Mouse (Mus musculus) forebrain, embryonic 14.5 days (tissue): Measurements from ENCODE around the gene Cachd1. TPM values are rescaled to one million over a fixed set of nuclear protein-coding genes. Genes with fewer than 3 reads are reported as not detected.
A peak's percentile ranks its signal among the peaks of the same experiment; 100 is the strongest.

Source experiments
- ATAC-seq: fragments of 200-750 bp; cut with Nextera tagmentation; 2 replicates; pipeline ENCODE4 v1.8.0; 2017; ENCODE audit warnings: mild to moderate bottlenecking, moderate library complexity
- DNase-seq: peaks from one replicate; pipeline ENCODE4 v3.0.0-alpha.2; 2015; ENCODE audit warnings: low spot score
- H3K27ac ChIP-seq: fragments of 300-500 bp; sonication (generic); 2 replicates; pipeline ENCODE4 v1.5.1; 2014; ENCODE audit warnings: low read depth, mild to moderate bottlenecking, control low read depth, low read length, moderate library complexity
- H3K27me3 ChIP-seq: fragments of 300-500 bp; sonication (generic); replicated peaks from 2 replicates; pipeline ENCODE4 v1.6.1; 2014; ENCODE audit warnings: low read length, control low read depth, mixed read lengths; ENCODE audit not compliant: control insufficient read depth, insufficient read depth
- H3K36me3 ChIP-seq: fragments of 300-500 bp; sonication (generic); 2 replicates; pipeline ENCODE4 v1.6.1; 2014; ENCODE audit warnings: low read length, control low read depth; ENCODE audit not compliant: control insufficient read depth, insufficient read depth
- H3K4me1 ChIP-seq: fragments of 300-500 bp; sonication (generic); 2 replicates; pipeline ENCODE4 v1.6.1; 2014; ENCODE audit warnings: antibody characterized with exemption, low read length, control low read depth; ENCODE audit not compliant: control insufficient read depth, insufficient read depth
- H3K4me2 ChIP-seq: fragments of 300-500 bp; sonication (generic); 2 replicates; pipeline ENCODE4 v1.6.1; 2014; ENCODE audit warnings: mild to moderate bottlenecking, control low read depth, low read length
- H3K4me3 ChIP-seq: fragments of 300-500 bp; sonication (generic); 2 replicates; pipeline ENCODE4 v1.5.1; 2014; ENCODE audit warnings: low read depth, low read length, control low read depth
- H3K9ac ChIP-seq: fragments of 300-500 bp; sonication (generic); 2 replicates; pipeline ENCODE4 v1.6.1; 2014; ENCODE audit warnings: mild to moderate bottlenecking, low read length, control low read depth, moderate library complexity
- H3K9me3 ChIP-seq: fragments of 300-500 bp; sonication (generic); replicated peaks from 2 replicates; pipeline ENCODE4 v1.6.1; 2016; ENCODE audit warnings: low read length, control low read depth, mixed read lengths; ENCODE audit not compliant: control insufficient read depth
- WGBS: fragments of 180-500 bp; shearing (Covaris S2); extraction: QIAGEN DNeasy Blood & Tissue Kit; methylation state at CpG from one replicate; pipeline ENCODE4 v1.1.7; 2014; 5-methylcytosine and 5-hydroxymethylcytosine counted together
- polyA plus RNA-seq: library from polyadenylated mRNA; unstranded; fragments of >200 nt; fragmentation: Nextera tagmentation; extraction: Ambion mirVana; gene quantifications from 2 replicates; pipeline ENCODE4 v1.2.1, GENCODE M21; 2014

The Cachd1 gene
- polyA plus RNA-seq, 1 experiment from 2014 or later: 16.2 TPM

GRCm38 (mm10) chr4:100865962-100866703 lies 89.7 kb downstream of the Cachd1 start:
- WGBS: 9% methylated on average over 12 of the region's 12 CpGs
- Histone ChIP-seq H3K9ac (no peak overlapping the region; the same call in 1 of the 2 replicates), H3K4me3 (no peak overlapping the region), H3K4me2 (peak overlapping the region; percentile 25), H3K27ac (no peak overlapping the region; the same call in 1 of the 2 replicates), H3K9me3 (no peaks in the 10 kb centered on the region), H3K36me3 (no peaks in the 10 kb centered on the region), H3K27me3 (no peaks in the 10 kb centered on the region), H3K4me1 (peaks cover 22% of the 10 kb centered on the region)
- DNase-seq: peak; percentile 42
- ATAC-seq: 0 out of 2 replicates have a peak, but pooled peaks have one; percentile 45

DNA sequence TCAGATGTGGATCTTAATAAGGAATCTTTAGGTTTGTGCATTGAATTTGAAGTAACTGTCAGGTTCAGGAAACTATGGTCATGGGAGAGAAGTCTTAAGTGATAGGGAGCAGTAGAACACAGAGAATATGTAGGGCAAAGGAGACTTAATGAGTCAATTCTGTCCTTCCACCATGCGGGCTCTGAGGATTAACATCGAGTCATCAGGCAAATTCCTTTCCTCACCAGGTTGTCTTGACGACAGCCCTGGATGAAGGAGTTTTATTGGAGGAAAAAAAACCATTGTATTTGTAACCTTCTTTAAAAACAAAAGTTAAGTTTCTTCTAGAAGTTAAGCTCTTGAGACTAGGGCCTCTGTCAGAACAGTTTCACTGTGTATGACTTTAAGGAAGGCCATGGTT lies 100.9 kb downstream of the Cachd1 start:
- ATAC-seq: no peak
- H3K4me3 ChIP-seq: no peak overlapping the region
- H3K4me1 ChIP-seq: no peaks in the 10 kb centered on the region
- no peaks in the 10 kb centered on the region for H3K9me3 ChIP-seq
- WGBS: 20% methylated on average over 3 of the region's 3 CpGs
- no peak overlapping the region for H3K9ac ChIP-seq
- DNase-seq: no peak
- H3K27me3 ChIP-seq: no peaks in the 10 kb centered on the region
- no peaks in the 10 kb centered on the region for H3K36me3 ChIP-seq
- H3K4me2 ChIP-seq: no peak overlapping the region
- H3K27ac ChIP-seq: no peak overlapping the region

GRCm38 (mm10) chr4:100879414-100879813 lies 102.9 kb downstream of the Cachd1 start:
- DNase-seq (no peak), ATAC-seq (no peak)
- Histone ChIP-seq H3K9ac (no peak overlapping the region), H3K27me3 (no peaks in the 10 kb centered on the region), H3K9me3 (no peaks in the 10 kb centered on the region), H3K4me1 (no peaks in the 10 kb centered on the region), H3K27ac (no peak overlapping the region), H3K4me2 (no peak overlapping the region), H3K36me3 (no peaks in the 10 kb centered on the region), H3K4me3 (no peak overlapping the region)
- WGBS: 80% methylated on average over 8 of the region's 8 CpGs

GRCm38 (mm10) chr4:100880075-100880474 lies 103.6 kb downstream of the Cachd1 start:
- Histone ChIP-seq H3K9ac (no peak overlapping the region), H3K27ac (no peak overlapping the region), H3K4me3 (no peak overlapping the region), H3K36me3 (no peaks in the 10 kb centered on the region), H3K9me3 (no peaks in the 10 kb centered on the region), H3K4me1 (no peaks in the 10 kb centered on the region), H3K4me2 (no peak overlapping the region), H3K27me3 (no peaks in the 10 kb centered on the region)
- ATAC-seq: no peak
- DNase-seq: no peak
- 92% methylated on average over 4 of the region's 4 CpGs for WGBS

DNA sequence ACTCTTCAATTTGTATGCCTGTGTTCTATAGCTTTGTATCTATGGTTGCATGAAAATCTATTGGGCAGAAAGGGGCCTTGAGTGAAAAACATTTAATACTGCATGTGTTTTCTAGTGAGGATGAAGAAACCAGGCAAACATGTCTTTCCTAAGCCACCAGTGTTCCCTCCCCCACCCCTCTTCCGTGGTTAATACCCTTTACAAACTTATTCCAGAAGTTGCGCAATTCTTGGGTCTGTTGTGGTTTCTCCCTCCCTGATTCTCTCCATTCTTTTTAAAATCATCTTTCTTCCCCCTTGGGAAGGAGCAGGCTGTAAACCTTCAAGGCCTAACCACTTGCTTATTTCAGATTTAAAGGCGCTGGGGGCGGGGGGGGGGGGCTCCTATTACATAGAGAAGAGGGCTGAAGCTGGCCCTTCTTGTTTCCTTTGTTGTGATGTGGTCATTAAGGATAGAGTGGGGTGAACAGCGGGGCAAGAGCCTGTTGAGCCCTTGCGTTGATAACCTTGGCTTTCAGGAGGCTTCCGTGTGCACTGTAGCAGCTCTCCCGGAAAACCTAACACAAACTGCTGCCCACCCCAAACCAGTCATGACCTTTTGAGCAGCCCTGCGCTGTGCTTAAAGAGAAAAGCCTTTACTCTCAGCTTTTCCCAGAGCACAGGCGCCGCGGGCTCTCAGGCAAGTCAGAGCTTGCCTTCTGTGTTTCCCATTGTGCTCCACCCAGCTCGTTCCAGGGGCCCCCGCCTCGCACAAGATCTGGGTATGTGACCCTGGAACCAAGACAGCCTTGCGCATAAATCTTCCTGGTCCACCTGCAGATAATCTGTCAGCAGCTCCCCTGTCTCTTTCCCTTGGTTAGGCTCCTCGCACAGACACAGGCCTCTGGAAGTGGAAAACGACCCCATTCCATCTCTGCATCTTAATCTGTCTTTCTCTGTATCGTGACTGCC lies 109.6 kb downstream of the Cachd1 start:
- Histone ChIP-seq H3K9ac (peak overlapping the region; percentile 32; the same call in 1 of the 2 replicates), H3K9me3 (no peaks in the 10 kb centered on the region), H3K4me3 (no peak overlapping the region), H3K27ac (peak overlapping the region; percentile 58), H3K4me1 (peaks cover 23% of the 10 kb centered on the region), H3K27me3 (no peaks in the 10 kb centered on the region), H3K36me3 (no peaks in the 10 kb centered on the region), H3K4me2 (0 out of 2 replicates have a peak overlapping the region, but pooled peaks have one; percentile 2)
- peak; percentile 54 for ATAC-seq
- 9% methylated on average over 19 of the region's 19 CpGs for WGBS
- DNase-seq: peak; percentile 41

DNA sequence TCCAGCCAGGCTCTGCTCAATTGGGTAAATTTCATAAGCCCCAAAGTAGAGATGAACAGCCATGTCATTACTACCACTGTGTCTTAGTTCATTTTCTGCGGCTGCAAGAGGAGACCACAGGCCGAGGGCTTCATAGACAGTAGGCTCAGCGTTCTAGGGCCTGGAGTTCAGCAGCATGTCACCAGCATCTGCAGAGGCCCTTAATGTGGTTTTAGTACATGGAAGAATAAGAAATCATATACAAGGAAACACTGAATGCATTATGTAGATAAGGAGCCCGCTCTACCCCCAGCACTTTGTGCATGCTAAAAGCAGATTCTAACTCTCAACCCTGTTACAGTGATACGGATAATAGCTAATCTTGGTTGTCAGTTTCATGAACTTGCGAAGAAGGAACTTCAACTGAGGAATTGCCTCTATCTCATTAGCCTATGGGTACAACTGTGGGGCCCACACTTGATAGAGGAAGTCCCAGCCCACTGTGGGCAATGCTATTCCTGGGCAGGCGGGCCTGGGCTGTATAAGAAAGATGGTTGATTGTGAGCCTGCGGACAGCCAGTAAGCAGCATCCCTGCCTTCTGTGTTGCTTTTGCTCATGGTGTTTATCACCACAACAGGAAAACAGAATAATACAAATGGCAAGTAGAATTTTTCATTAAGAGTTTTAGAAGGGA lies 110.4 kb downstream of the Cachd1 start:
- H3K9ac ChIP-seq: peak overlapping the region; percentile 32; the same call in 1 of the 2 replicates
- H3K4me3 ChIP-seq: no peak overlapping the region
- H3K4me1 ChIP-seq: peaks cover 23% of the 10 kb centered on the region
- no peak for DNase-seq
- ATAC-seq: no peak
- no peaks in the 10 kb centered on the region for H3K36me3 ChIP-seq
- no peak overlapping the region for H3K4me2 ChIP-seq
- 81% methylated on average over 8 of the region's 8 CpGs for WGBS
- H3K9me3 ChIP-seq: no peaks in the 10 kb centered on the region
- H3K27me3 ChIP-seq: no peaks in the 10 kb centered on the region
- 0 out of 2 replicates have a peak overlapping the region, but pooled peaks have one; percentile 58 for H3K27ac ChIP-seq

DNA sequence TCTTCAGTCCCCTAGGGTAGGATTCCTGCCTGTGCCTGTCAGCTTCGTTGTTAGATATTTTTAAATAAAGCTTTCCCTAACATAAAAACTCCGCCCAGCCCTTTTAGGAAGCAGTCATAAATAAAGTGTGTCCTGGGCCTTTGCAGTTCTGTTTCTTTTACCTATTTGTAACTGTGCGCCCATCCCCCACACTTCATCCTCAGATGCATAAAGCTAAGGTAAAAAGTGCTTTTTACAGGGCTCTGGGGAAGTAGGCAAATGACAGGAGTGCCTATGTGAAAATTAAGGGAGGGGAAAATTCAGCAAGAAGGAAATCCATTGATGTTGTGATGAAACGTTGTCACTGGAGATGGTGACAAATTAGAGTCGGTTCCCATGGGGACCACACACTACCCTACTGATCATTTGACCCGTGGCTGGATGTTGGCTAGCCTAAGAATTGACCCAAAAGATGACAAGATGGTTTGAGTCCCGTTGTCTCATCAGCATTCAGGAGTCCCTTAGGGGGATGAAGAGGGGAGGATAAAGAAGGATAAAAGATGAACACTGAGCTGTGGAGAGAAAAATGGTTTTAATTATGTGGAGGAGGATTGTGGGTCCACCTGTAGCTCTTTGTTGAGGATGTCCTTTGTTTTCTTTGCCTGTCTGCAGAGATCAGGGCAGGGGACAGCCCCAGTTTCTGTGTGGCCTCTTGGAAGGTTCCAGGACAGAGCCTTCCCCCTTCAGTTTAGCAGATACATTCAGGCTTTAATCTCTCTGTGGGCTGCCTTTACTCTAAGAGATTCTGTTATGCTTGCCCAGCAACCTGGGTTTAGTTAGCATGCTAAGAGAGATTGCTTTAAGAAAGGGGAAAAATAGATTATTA lies 113.9 kb downstream of the Cachd1 start:
- Histone ChIP-seq H3K36me3 (no peaks in the 10 kb centered on the region), H3K27me3 (no peaks in the 10 kb centered on the region), H3K27ac (no peak overlapping the region), H3K9ac (no peak overlapping the region), H3K9me3 (no peaks in the 10 kb centered on the region), H3K4me1 (peaks cover 23% of the 10 kb centered on the region), H3K4me2 (no peak overlapping the region), H3K4me3 (no peak overlapping the region)
- 30% methylated on average over 7 of the region's 7 CpGs for WGBS
- ATAC-seq: peak; percentile 56
- DNase-seq: peak; percentile 54

DNA sequence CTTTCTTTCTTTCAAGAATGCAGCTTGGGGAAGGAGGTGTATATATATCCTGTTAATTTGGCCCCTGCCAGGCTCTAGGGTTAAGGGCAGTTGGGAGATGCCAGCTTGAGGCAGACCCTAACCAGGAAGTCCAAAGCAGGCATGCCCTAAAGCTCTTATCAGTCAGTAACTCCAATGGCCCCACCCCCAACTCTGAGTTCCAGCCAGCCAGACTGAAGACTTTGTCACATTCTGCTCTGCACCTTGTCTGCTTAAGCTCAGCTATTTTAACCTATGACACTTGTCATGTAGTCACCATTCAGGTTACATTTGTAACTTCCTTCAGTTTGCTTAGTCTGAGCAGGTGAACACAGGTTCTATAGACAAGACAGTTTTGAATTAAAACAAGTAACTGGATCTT lies 117.3 kb downstream of the Cachd1 start:
- Histone ChIP-seq H3K4me3 (no peak overlapping the region), H3K9me3 (no peaks in the 10 kb centered on the region), H3K36me3 (no peaks in the 10 kb centered on the region), H3K4me1 (peaks cover 14% of the 10 kb centered on the region; the same call in 1 of the 2 replicates), H3K9ac (no peak overlapping the region), H3K4me2 (no peak overlapping the region), H3K27me3 (no peaks in the 10 kb centered on the region), H3K27ac (no peak overlapping the region)
- ATAC-seq (no peak), DNase-seq (no peak)
